Mouse (Mus musculus): ENCODE results near the gene Gdf15.

Gene Gdf15

DNA sequence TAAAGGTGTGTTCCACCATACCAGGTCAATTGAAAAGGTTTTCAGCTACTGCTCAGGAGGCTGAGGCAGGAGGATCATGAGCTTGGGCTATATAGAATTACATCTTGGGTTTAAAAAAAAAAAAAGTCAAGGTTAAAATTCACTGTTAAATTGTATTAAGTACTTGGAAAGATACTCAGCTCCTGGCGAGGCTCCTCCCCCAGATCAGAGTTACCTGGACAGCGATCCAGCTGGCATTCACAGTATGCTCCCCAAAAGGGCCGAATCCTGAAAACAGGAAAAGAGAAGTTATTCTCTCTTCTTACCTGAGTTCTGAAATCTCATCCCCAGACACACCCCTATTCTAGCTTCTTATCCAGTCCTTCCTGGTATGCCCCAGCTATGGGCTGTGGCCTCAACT is 25.0 kb upstream of the Gdf15 start:
- no peak for DNase-seq (ENCODE audit: low spot score)

DNA sequence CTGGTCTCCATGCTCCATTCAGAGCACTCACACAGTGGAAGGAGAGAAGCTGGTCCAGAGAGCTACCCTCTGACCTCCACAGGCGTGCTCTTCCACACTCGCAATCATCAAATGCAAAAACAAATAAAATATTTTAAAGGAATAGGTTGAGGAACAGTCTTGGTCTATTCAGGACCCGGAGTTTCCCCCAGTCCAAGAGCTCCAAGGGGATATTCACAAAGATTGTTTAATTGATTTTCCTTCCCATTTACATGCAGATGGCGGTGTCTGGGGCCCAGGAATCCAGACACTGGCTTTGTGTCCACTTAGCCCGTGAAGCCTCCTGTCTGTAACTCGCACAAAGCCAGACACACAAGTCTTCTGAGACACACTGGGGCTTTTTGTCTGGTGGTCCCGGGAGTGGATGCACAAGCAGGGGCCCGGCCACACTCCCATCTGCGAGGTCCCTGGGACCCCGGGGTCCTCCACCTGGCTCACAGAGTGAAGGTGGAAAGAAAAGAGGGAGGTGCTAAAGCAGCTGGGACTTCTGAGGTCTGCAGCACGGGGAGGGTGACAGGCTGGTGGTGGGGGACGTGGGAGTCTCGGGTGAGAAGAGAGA is 24.0 kb upstream of the Gdf15 start:
- DNase-seq (ENCODE audit: low spot score) = no peak

- no peak for DNase-seq (ENCODE audit: low spot score)
Measured at GRCm38 (mm10) chr8:70655469-70655868, 23.2 kb upstream of the Gdf15 start.

- DNase-seq (ENCODE audit: low spot score) = no peak
Measured at GRCm38 (mm10) chr8:70654121-70654520, 21.9 kb upstream of the Gdf15 start.

- peak; percentile 62 for DNase-seq (ENCODE audit: low spot score)
Measured at GRCm38 (mm10) chr8:70653226-70653625, 21.0 kb upstream of the Gdf15 start.

- DNase-seq (ENCODE audit: low spot score) = no peak
Measured at GRCm38 (mm10) chr8:70650351-70650750, 18.1 kb upstream of the Gdf15 start.

DNA sequence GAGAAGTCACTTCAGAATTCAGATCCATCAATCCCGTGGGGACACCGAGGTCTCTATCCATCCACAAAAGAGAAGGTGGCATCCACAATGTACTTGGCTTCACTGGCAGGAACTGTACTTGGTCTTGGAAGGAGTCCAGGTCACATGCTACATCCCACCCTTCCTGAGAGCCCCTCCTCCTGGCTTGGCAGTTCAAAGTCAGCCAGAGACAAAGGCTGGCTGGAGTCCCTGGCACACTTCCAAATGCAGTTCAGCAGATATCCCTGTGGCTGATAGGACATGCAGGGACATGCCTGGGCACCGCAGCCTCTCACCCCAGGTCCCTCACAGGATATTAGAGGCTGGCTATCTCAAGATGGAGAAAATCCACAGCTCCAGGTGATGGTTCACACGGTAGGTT is 17.1 kb upstream of the Gdf15 start:
- peak; percentile 81 for DNase-seq (ENCODE audit: low spot score)

- no peak for DNase-seq (ENCODE audit: low spot score)
Measured at GRCm38 (mm10) chr8:70648921-70649320, 16.7 kb upstream of the Gdf15 start.

- no peak for DNase-seq (ENCODE audit: low spot score)
Measured at GRCm38 (mm10) chr8:70648164-70648442, 15.8 kb upstream of the Gdf15 start.

DNA sequence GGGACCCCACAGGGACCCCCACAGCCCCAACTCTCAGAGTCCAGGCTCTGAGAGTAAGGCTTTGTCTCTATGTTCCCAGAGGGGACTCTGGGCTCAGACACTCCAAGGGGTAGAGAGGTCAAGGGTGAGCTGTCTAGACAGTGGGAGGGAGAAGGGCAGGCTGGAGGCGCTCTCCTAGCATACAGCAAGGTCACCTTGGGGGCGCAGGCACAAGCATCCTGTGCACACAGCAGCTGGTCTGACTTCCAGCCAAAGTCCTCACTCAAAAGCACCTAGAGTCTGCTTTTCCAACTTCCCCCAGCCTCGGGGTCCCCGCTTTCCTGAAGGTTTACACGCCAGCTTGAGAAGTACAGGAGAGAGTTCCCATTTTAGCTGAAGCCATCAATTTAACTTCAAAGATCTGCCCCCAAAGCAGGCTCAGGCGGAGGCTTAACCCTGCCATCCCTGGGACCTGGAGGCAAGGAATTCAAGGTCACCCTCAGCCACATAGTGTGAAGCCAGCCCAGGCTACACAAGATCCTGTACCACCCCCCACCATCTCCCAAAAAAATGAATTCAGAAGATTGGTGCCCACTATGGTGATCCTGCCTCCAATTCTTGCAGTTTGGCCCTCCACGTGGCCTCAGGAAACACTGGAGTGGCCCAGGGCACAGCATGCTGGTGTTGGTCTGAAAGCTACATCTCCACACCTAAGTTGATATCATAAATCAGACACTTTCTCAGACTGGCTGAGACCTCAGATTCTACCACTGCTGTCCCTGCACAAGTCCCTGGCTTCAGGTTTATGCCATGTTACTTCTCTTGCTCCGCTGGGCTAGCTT is 15.3 kb upstream of the Gdf15 start:
- peak; percentile 62 for DNase-seq (ENCODE audit: low spot score)

GRCm38 (mm10) chr8:70646775-70647174 is 14.5 kb upstream of the Gdf15 start:
- no peak for DNase-seq (ENCODE audit: low spot score)

DNA sequence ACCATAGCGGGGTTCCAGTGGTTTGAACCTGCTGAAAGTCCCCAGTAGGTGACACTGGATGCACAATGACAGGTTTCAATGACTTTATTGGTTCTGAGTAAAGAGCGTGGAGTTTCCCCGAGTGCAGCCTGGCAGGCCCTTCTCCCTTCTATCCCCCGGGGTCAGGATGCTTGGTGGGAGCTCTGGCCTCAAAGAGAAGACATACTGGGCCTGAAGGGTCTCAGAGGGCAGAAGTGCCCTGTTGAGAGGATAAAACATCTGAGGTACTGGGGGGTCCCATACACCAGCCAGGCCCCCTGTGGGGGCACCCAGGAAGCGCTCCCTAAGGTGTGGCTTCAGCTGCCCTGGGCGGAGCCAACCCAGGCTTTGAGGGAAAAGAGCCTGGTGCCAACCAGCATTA is 14.1 kb upstream of the Gdf15 start:
- no peak for DNase-seq (ENCODE audit: low spot score)

GRCm38 (mm10) chr8:70645501-70646224 is 13.4 kb upstream of the Gdf15 start:
- no peak for DNase-seq (ENCODE audit: low spot score)

DNA sequence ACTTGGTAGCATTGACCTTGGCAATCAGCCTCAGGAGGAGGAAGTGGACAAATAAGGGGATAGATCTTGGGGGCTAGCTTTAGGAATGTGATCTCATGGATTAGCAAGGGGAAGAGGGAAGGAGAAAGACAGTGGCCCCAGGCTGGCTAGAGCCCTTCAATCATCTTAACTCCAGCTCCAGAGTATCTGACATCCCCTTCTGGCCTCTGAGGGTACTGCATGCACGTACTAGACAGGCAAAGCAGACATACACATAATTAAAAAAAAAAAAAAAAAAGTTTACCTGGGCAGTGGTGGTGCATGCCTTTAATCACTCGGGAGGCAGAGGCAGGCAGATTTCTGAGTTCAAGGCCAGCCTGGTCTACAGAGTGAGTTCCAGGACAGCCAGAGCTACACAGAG is 11.8 kb upstream of the Gdf15 start:
- DNase-seq (ENCODE audit: low spot score) = no peak

DNA sequence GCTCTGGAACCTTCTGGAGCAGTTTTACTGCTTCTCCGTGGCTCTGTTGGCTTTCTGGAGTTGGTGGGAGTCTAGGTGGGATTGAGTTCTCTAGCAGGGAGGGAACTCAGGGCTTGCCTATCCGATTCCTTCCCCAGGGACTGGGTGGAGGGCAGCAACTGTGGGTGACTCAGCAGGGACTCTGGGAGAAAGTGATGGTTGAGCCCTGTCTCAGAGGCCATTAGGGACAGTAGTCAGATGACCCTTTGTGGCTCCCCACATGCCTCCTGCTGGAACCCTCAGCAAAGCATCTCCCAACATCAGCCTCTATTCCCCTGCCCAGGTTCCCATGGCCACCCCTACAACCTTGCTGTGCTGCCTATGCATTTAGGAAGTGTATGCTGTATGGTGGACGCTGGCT is 10.8 kb upstream of the Gdf15 start:
- DNase-seq (ENCODE audit: low spot score) = no peak

DNA sequence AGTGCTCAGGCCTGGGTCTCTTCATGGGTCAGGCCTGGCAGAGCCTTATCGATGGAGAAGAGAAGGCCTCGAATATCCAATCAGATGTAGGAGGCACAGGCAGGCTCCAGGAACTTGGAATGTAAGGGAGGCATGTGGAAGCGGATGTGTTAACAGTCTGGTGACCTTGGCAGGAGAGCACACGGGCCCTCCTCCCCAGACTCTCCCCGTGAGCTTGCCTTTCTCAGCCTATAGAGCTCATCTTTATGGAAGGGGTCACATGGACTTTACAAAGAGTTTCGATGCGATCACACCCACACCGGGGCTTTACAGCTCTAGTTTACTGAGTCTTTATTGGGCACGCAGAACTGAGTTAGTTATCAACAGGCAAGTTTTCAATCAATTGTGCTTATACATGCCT is 6.5 kb upstream of the Gdf15 start:
- DNase-seq (ENCODE audit: low spot score) = no peak

GRCm38 (mm10) chr8:70636838-70637237 is 4.6 kb upstream of the Gdf15 start:
- DNase-seq (ENCODE audit: low spot score) = no peak

DNA sequence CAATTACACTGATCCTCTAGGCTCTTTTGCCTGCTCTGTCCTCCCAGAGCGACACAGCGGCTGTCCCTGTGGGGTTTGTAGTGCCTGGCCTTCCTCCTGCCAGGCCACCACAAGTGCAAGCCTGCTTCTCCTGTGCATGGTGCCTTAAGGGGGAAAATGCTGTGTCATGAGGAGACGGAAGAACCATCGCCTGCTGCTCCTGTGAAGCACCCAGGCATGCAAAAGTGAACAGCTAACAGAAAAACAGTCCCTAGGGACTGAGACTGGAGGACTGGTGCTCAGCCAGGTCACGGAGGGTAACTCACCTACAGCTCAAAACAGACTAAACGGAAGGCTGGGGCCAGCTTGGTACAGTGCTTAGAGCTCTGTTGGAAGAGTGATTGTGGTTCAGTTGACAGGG is 3.3 kb upstream of the Gdf15 start:
- no peak for DNase-seq (ENCODE audit: low spot score)

DNA sequence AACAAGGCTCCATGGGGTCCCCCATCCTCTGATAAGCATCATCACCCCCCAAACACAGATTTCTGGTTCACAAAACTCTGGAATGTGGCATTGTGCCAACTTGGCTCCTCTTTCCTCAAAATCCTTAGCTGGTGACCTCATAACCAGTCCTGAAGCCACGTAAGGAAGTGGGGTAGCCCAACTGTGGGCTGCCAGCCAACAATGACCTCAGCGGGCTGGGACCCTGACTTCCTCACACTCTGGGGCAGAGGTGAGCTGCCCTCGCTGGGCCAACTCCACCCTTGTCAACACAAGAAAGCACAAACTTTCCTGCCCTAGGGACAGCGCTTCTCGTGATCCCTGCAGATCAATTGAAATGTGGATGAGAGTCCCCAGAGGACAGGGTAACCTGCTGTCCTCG is 1.8 kb upstream of the Gdf15 start:
- peak; percentile 48 for DNase-seq (ENCODE audit: low spot score)

DNA sequence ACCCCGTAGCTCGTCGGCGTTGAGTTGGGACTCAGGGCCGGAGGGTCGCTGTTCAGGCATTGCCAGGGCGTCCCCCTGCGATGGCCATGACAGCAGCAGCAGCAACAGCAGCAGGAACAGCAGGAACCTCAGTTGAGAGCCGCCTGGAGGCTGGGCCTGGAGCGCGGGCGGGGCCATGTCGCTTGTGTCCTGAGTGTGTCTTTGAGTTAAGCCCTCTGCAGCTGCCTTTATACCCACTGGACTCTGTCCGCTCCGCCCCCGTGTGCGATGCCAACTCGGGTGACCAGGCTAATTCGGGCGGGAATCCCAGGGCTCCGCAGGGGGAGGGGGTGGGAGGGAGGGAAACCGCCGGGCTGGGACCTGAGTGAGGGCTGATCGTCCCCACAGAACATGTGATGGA is 820 bp downstream of the Gdf15 start:
- DNase-seq (ENCODE audit: low spot score) = no peak

DNA sequence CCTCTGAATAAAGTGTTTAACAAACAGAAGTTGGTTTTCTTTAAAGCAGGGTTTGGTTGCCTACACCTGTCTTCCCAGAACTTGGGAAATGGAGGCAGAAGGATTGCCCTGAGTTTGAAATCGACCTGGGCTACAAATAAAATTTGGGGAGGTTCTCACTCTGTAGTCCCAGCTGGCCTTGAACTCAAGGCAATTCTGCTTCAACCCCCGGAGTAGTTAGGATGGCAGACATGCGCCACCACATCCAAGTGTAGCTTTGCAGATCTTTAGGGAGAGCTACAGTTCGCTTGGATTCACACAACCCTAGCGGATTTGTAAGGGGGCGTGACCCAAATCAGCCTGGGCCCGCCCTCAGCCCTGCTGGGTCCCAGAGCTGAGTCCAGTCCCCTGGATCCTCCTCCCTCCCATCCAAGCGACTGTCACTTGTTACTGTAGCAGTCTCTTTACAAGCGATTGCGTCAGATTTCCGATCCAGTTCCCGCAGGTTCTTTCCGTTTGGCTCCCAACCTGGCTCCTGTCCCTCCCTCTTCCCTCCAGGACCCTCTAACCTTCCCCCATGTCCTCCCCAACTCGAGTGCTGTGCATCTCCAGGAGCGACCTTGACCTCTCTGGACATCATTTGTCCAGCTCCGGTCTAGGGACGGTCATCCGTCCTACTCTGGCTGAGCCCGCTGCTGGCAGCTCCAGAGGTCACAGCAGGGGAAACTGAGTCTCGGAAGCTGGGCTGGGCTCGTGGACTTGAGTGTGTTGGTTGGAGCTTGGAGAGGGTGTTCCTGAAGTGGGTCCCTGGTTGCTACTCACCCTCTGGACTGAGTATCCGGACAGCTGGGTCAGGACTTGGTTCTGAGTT is 1.5 kb downstream of the Gdf15 start:
- peak; percentile 69 for DNase-seq (ENCODE audit: low spot score)
